Mouse (Mus musculus) heart, adult 9 months (tissue): ENCODE results near the gene Mta2.
A peak's percentile ranks its signal among the peaks of the same experiment; 100 is the strongest.

Experiments
- DNase-seq, 2 experiments: peaks; one replicate each; pipeline ENCODE4 v3.0.0; 2022; ENCODE audit warnings: low spot score in 2 of 2

Mta2 gene

GRCm38 (mm10) chr19:8991871-8992735, 50.4 kb downstream of the Mta2 start:
- peak in 1 of 2 experiments; percentile 57 for DNase-seq

- peak; percentile 94 to 95 for DNase-seq
These were observed 51.3 kb downstream of the Mta2 start for GRCm38 (mm10) chr19:8992769-8993624.

- DNase-seq = no peak
These were observed 51.9 kb downstream of the Mta2 start for GRCm38 (mm10) chr19:8993625-8993912.

- no peak for DNase-seq
These were observed 53.3 kb downstream of the Mta2 start for GRCm38 (mm10) chr19:8994813-8995607.

GRCm38 (mm10) chr19:8996601-8997000, 54.9 kb downstream of the Mta2 start:
- DNase-seq = no peak

GRCm38 (mm10) chr19:8997546-8997945, 55.9 kb downstream of the Mta2 start:
- DNase-seq = peak; percentile 92 to 94

- no peak for DNase-seq
These were observed 56.9 kb downstream of the Mta2 start for GRCm38 (mm10) chr19:8998546-8998945.

GRCm38 (mm10) chr19:8999223-8999622, 57.5 kb downstream of the Mta2 start:
- DNase-seq = no peak
